Mouse (Mus musculus): ENCODE data around the gene Rhpn2.

The Rhpn2 gene

DNA sequence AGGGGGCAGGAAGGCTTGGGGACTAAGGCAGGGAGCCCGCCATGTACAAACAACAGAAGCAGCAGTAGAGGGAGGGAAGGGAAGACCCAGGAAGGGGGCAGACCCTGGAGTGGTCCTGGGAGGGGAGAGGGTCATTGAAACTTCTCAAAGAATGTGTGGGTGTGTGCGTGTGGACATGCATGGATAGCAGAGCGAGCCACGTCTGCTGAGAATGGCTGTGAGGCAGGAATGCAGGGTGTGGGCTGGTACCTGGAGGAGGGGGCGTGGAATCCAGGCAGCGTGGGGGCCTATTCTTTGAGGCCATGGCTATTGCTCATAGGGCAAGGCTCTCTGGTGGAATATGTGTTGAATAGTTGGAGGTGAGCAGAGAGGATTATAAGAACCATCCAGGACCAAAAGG is 54.7 kb downstream of the Rhpn2 start:
- no peak for DNase-seq (ENCODE audit: low spot score)

- DNase-seq (ENCODE audit: low spot score), result peak; percentile 50
Measured at GRCm38 (mm10) chr7:35392935-35393334, 59.0 kb downstream of the Rhpn2 start.

DNA sequence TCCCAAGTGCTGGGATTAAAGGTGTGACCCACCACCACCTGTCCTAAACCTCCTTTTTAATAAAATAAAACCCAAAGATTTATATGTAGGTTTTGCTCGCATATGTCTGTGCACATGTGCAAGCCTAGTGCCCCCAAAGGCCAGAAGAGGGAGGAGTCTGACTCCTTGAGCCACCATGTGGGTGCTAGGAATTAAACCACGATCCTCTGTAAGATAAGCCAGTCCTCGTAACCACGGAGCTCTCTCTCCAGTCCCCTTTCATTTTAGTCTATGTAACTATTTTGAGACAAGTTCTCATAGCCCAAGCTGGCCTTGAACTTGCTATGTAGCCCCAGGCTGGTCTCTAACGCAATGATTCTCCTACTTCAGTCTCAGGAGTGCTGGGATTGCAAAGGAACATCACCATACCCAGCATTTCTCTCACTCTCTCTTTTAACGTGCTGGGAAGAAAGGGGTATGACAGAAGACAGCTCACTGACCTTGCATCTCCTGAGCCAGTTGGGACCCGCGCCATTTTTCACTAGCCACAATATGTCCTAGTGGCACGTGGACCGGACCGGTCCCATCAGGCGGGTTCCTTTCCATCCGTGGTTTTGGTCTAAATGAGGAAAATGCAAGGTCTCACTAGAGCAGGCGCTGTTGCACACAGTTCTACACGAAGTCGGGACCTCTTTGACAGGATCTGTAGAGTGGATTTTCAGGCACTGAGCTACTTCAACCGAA is 61.9 kb downstream of the Rhpn2 start:
- no peak for DNase-seq (ENCODE audit: low spot score)

- peak; percentile 99 for DNase-seq (ENCODE audit: low spot score)
Measured at GRCm38 (mm10) chr7:35396542-35397168, 62.7 kb downstream of the Rhpn2 start, which contains the start of the genes Faap24 and Cep89. Faap24 (minus strand) TSS chr7:35396836. Cep89 (plus strand) TSS chr7:35397035.

- no peak for DNase-seq (ENCODE audit: low spot score)
Measured at GRCm38 (mm10) chr7:35401169-35401568, 67.2 kb downstream of the Rhpn2 start.

DNA sequence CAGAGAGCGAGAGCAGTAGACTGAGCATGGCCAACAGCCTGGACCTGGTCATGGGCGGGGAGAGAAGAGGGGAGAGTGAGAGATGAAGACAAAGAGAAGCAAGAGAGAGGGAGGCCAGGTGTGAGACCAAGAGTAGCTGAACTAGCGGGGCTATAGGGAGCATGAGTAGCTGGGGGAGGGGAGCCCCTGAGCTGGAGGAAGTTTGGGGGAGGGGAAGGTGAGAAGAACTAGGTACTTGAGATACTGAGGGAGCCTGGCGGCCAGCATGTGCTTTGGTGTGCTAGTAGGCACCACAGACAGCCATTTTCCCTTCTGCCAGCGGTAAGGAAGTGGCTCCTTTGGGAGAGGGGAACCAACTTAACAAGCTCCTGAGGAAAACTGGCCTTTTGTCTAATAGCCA is 81.3 kb downstream of the Rhpn2 start:
- peak; percentile 8 for DNase-seq (ENCODE audit: low spot score)

DNA sequence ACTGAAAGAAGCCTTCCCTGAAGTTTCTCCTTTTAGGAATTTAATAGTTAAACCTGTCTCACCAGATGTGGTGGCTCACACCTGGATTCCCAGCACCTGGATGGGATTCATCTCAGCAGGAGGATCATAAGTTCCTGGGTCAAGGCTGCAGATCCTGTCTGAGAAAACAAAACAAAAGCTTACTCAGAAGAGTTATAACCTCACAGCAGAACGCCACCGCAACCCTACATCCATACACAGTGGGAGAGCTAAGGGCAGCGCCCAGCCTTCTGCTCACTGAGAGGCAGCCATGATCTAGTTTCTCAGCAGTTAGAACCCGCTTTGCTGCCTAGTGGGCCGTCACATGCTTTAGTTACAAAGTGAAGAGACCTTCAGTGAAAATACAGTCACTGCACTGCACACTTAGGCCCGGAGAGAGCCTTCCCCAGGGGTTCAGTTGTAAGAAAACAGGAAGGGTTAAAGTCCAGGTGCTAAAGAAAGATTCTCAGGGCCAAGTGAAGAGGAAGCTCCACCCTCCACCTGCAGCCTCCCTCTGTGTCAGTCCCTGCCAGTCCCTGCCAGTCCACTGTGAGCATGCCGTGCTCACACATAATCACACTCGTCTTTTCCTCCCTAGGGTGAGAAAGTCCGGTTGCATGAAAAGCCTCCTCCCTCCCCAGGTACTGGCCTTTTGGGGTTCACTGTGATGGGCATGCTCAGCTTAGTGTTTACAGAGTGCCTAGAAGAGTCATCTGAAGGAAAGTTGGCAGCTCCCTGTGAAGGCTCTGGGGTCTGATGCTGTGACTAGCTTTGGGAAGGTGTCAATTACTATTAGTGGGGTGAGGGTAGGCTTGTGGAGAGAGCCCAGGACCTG is 82.1 kb downstream of the Rhpn2 start:
- peak; percentile 11 for DNase-seq (ENCODE audit: low spot score)

DNA sequence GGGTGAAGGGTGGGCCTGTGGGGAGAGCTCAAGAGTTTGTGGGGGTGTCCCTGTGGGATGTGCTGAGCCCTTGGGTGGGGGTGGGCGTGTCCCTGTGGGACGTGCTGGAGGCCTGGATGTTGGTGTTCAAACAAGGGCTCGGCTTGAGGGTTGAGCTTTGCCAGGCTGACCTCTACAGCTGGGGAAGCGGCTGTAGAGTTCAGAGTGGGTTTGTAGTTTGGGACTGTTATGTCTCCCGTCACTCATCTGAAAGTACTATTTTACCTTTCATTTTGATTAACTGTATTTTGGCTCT is 82.6 kb downstream of the Rhpn2 start:
- DNase-seq (ENCODE audit: low spot score), result no peak

DNA sequence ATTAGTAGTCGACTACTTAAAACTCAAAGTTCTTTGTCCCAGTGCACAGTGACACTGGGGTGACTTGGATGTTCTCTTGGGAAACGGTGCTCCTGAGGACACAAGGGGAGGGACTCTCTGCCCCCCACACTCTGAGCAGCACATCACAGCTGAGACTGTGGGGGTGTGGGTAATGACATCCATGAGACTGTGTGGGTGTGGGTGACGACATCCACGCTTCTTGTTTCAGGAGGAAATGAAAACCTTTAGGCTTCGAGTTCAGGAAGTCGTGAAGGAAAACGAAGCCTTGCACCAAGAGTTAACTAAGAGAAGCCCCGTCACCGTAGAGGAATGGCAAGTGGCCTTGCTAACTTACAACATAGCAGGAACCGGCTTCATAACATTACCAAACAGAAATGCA is 89.1 kb downstream of the Rhpn2 start:
- no peak for DNase-seq (ENCODE audit: low spot score)

DNA sequence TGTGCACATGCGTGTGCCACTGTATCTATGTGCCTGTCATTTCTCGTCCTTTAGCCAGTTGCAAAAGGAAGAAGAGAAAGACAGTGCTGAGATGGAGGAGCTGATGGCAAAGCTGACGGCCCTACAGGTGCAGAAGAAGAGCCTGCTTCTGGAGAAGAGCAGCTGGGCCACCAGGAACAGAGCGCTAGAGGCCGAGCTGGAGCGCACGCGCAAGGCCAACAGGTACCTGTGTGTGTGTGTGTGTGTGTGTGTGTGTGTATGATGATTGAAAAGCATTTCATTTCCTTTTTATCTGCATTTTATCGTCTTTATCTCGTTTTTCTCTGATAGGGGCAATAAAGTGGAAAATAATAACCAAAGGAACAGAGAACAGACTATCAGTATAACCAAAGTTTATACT is 94.2 kb downstream of the Rhpn2 start:
- DNase-seq (ENCODE audit: low spot score), result no peak

- DNase-seq (ENCODE audit: low spot score), result no peak
Measured at GRCm38 (mm10) chr7:35435266-35435665, 101.3 kb downstream of the Rhpn2 start.

Measured in lung, postnatal 25 days (tissue).